Comparison of ENCODE assay signal across 18 mouse cellular contexts in genomic region chr1:106572506-106572905, GRCm38 (mm10).
DNase-seq lines count a peak whose midpoint lies in the region; ATAC-seq lines count a peak whose summit lies in the region.
"Had no signal": no experiment of that assay in that cellular context is flagged by ENCODE, and none has a peak within 500 bp of the region (broad histone marks: within the 10 kb centered on the region; RNA-seq: fewer than 3 reads in every experiment).

No protein-coding gene starts in this region.

- no peaks in the 10 kb centered on the region for H3K27me3 ChIP-seq in embryonic facial prominence, embryonic 13.5 days
- no peaks in the 10 kb centered on the region for H3K27me3 ChIP-seq in embryonic facial prominence, embryonic 10.5 days (replicated peaks; ENCODE audit: low read depth, poor library complexity, severe bottlenecking)
- no peaks in the 10 kb centered on the region for H3K27me3 ChIP-seq in embryonic facial prominence, embryonic 15.5 days

- no peak overlapping the region for H3K4me2 ChIP-seq in embryonic facial prominence, embryonic 13.5 days
- no peak overlapping the region for H3K4me2 ChIP-seq in embryonic facial prominence, embryonic 15.5 days (replicated peaks)

- no peak overlapping the region for H3K9ac ChIP-seq in embryonic facial prominence, embryonic 13.5 days
- no peak overlapping the region for H3K9ac ChIP-seq in embryonic facial prominence, embryonic 15.5 days

- H3K9me3 ChIP-seq in embryonic facial prominence, embryonic 13.5 days = no peaks in the 10 kb centered on the region
- no peaks in the 10 kb centered on the region for H3K9me3 ChIP-seq in embryonic facial prominence, embryonic 10.5 days
- H3K9me3 ChIP-seq in embryonic facial prominence, embryonic 15.5 days (replicated peaks) = no peaks in the 10 kb centered on the region

- H3K36me3 ChIP-seq in embryonic facial prominence, embryonic 13.5 days = no peaks in the 10 kb centered on the region
- H3K36me3 ChIP-seq in embryonic facial prominence, embryonic 10.5 days (replicated peaks) = no peaks in the 10 kb centered on the region
- H3K36me3 ChIP-seq in embryonic facial prominence, embryonic 15.5 days = no peaks in the 10 kb centered on the region

- 45% methylated on average over 2 of the region's 2 CpGs for WGBS in embryonic facial prominence, embryonic 13.5 days
- WGBS in embryonic facial prominence, embryonic 10.5 days = 77% methylated on average over 2 of the region's 2 CpGs
- 42% methylated on average over 2 of the region's 2 CpGs for WGBS in embryonic facial prominence, embryonic 15.5 days

- peak overlapping the region; percentile 82 for H3K27ac ChIP-seq in embryonic facial prominence, embryonic 13.5 days
- no peak overlapping the region for H3K27ac ChIP-seq in embryonic facial prominence, embryonic 10.5 days (replicated peaks)
- peak overlapping the region; percentile 61 for H3K27ac ChIP-seq in embryonic facial prominence, embryonic 15.5 days (replicated peaks)

- H3K4me1 ChIP-seq in embryonic facial prominence, embryonic 13.5 days = peaks cover 28% of the 10 kb centered on the region
- no peaks in the 10 kb centered on the region for H3K4me1 ChIP-seq in embryonic facial prominence, embryonic 10.5 days
- H3K4me1 ChIP-seq in embryonic facial prominence, embryonic 15.5 days = peaks cover 23% of the 10 kb centered on the region

- DNase-seq in embryonic facial prominence, embryonic 10.5 days (ENCODE audit: low spot score) = no peak
- DNase-seq in 416B (ENCODE audit: low read depth) = peak; percentile 55
- DNase-seq in heart, adult 18-20 months = no peak
- no peak for DNase-seq in embryo, embryonic 9.5 days (ENCODE audit: extremely low spot score)
- DNase-seq: adrenal gland, adult 2 months; adrenal gland, postnatal 10 days; adrenal gland, postnatal 25 days; cerebellum, adult 11 months; cerebellum, adult 18-20 months; cerebellum, adult 8-10 months; cerebellum, adult 9-11 months; cerebellum, postnatal 14 days; cerebellum, postnatal 36 days; embryo, embryonic 11 days had no signal

- ATAC-seq in embryonic facial prominence, embryonic 13.5 days (ENCODE audit: insufficient number of reproducible peaks, insufficient read depth, low FRiP score, low TSS enrichment, low read depth) = no peak
- no peak for ATAC-seq in embryonic facial prominence, embryonic 15.5 days (ENCODE audit: insufficient number of reproducible peaks, low FRiP score, low TSS enrichment, low read depth)
- ATAC-seq: forebrain, embryonic 14.5 days; forebrain, embryonic 16.5 days had no signal

- no peak overlapping the region for H3K4me3 ChIP-seq in embryonic facial prominence, embryonic 13.5 days
- H3K4me3 ChIP-seq in embryonic facial prominence, embryonic 10.5 days = no peak overlapping the region
- H3K4me3 ChIP-seq in embryonic facial prominence, embryonic 15.5 days (replicated peaks) = no peak overlapping the region
